Mouse (Mus musculus): ENCODE data around the gene Socs2.
"Not testable (repeated sequence)": the region's sequence is repeated elsewhere in the genome, so short reads cannot be mapped to it uniquely, and the experiment has no call there.

Gene Socs2

GRCm38 (mm10) chr10:95397191-95397835 is 19.7 kb downstream of the Socs2 start:
- intact Hi-C loops (cut with DNase I), result no loop called here

- intact Hi-C loops (cut with DNase I), result no loop called here
These were observed 20.6 kb downstream of the Socs2 start for GRCm38 (mm10) chr10:95396356-95396755.

- intact Hi-C loops (cut with DNase I), result no loop called here
These were observed 21.9 kb downstream of the Socs2 start for GRCm38 (mm10) chr10:95394819-95395812.

GRCm38 (mm10) chr10:95392073-95392472 is 24.9 kb downstream of the Socs2 start:
- intact Hi-C loops (cut with DNase I), result no loop called here

- intact Hi-C loops (cut with DNase I), result no loop called here
These were observed 26.1 kb downstream of the Socs2 start for GRCm38 (mm10) chr10:95390871-95391270.

- intact Hi-C loops (cut with DNase I), result not testable (repeated sequence)
These were observed 27.2 kb downstream of the Socs2 start for GRCm38 (mm10) chr10:95389805-95390204.

GRCm38 (mm10) chr10:95388821-95389477 is 28.0 kb downstream of the Socs2 start:
- intact Hi-C loops (cut with DNase I), result no loop called here

- intact Hi-C loops (cut with DNase I), result no loop called here
These were observed 30.5 kb downstream of the Socs2 start for GRCm38 (mm10) chr10:95386527-95386926.

GRCm38 (mm10) chr10:95385801-95386203 is 31.2 kb downstream of the Socs2 start:
- intact Hi-C loops (cut with DNase I), result no loop called here

- intact Hi-C loops (cut with DNase I), result no loop called here
These were observed 31.9 kb downstream of the Socs2 start for GRCm38 (mm10) chr10:95385081-95385480.

- intact Hi-C loops (cut with DNase I), result no loop called here
These were observed 32.5 kb downstream of the Socs2 start for GRCm38 (mm10) chr10:95384446-95384845.

GRCm38 (mm10) chr10:95373340-95373739 is 43.6 kb downstream of the Socs2 start:
- intact Hi-C loops (cut with DNase I), result no loop called here

GRCm38 (mm10) chr10:95371942-95372341 is 45.0 kb downstream of the Socs2 start:
- intact Hi-C loops (cut with DNase I), result no loop called here

- intact Hi-C loops (cut with DNase I), result no loop called here
These were observed 47.8 kb downstream of the Socs2 start for GRCm38 (mm10) chr10:95369190-95369589.

GRCm38 (mm10) chr10:95368151-95368550 is 48.8 kb downstream of the Socs2 start:
- intact Hi-C loops (cut with DNase I), result no loop called here

- intact Hi-C loops (cut with DNase I), result no loop called here
These were observed 49.3 kb downstream of the Socs2 start for GRCm38 (mm10) chr10:95367661-95368089.

GRCm38 (mm10) chr10:95367241-95367640 is 49.7 kb downstream of the Socs2 start:
- intact Hi-C loops (cut with DNase I), result no loop called here

- intact Hi-C loops (cut with DNase I), result no loop called here
These were observed 54.7 kb downstream of the Socs2 start for GRCm38 (mm10) chr10:95362326-95362725.

GRCm38 (mm10) chr10:95361260-95361841 is 55.6 kb downstream of the Socs2 start:
- intact Hi-C loops (cut with DNase I), result no loop called here

GRCm38 (mm10) chr10:95360048-95360447 is 56.9 kb downstream of the Socs2 start:
- intact Hi-C loops (cut with DNase I), result no loop called here

GRCm38 (mm10) chr10:95357721-95358120 is 59.3 kb downstream of the Socs2 start:
- intact Hi-C loops (cut with DNase I), result no loop called here

All from adrenal gland (tissue).